Mouse (Mus musculus) c-Kit-negative CD71-positive TER-119-positive erythroid progenitor cells, embryonic 14.5 days (primary cell): ENCODE data around the gene Asb4.
"Not testable (repeated sequence)": the region's sequence is repeated elsewhere in the genome, so short reads cannot be mapped to it uniquely, and the experiment has no call there.

Experiments
- DNase-seq: peaks from one replicate; pipeline ENCODE4 v3.0.0-alpha.2; 2013; ENCODE audit warnings: low read depth, low spot score

Asb4 gene

GRCm38 (mm10) chr6:5383336-5384177, at the start of gene Asb4:
TSS of gene Asb4 (plus strand) at chr6:5383386.
- no peak for DNase-seq

- DNase-seq, result no peak
Measured at GRCm38 (mm10) chr6:5334021-5334420, 49.2 kb upstream of the Asb4 start.

- DNase-seq, result not testable (repeated sequence)
Measured at GRCm38 (mm10) chr6:5336016-5336415, 47.2 kb upstream of the Asb4 start.

GRCm38 (mm10) chr6:5338781-5339180, 44.4 kb upstream of the Asb4 start:
- not testable (repeated sequence) for DNase-seq

GRCm38 (mm10) chr6:5339283-5339682, 43.9 kb upstream of the Asb4 start:
- DNase-seq, result not testable (repeated sequence)

GRCm38 (mm10) chr6:5344255-5344654, 38.9 kb upstream of the Asb4 start:
- no peak for DNase-seq

- DNase-seq, result no peak
Measured at GRCm38 (mm10) chr6:5357873-5358272, 25.3 kb upstream of the Asb4 start.

- DNase-seq, result no peak
Measured at GRCm38 (mm10) chr6:5360402-5360801, 22.8 kb upstream of the Asb4 start.

- no peak for DNase-seq
Measured at GRCm38 (mm10) chr6:5361987-5362386, 21.2 kb upstream of the Asb4 start.

GRCm38 (mm10) chr6:5365845-5366244, 17.3 kb upstream of the Asb4 start:
- DNase-seq, result no peak

GRCm38 (mm10) chr6:5376884-5377283, 6.3 kb upstream of the Asb4 start:
- DNase-seq, result no peak

- DNase-seq, result no peak
Measured at GRCm38 (mm10) chr6:5379048-5379447, 4.1 kb upstream of the Asb4 start.

- DNase-seq, result no peak
Measured at GRCm38 (mm10) chr6:5379781-5380623, 3.2 kb upstream of the Asb4 start.

- no peak for DNase-seq
Measured at GRCm38 (mm10) chr6:5380624-5381252, 2.4 kb upstream of the Asb4 start.

GRCm38 (mm10) chr6:5381918-5382582, 1.1 kb upstream of the Asb4 start:
- no peak for DNase-seq

- peak; percentile 6 for DNase-seq
Measured at GRCm38 (mm10) chr6:5382583-5383215, 487 bp upstream of the Asb4 start.

- DNase-seq, result peak; percentile 31
Measured at GRCm38 (mm10) chr6:5384178-5384490, 948 bp downstream of the Asb4 start.

- no peak for DNase-seq
Measured at GRCm38 (mm10) chr6:5385161-5385640, 2.0 kb downstream of the Asb4 start.

- DNase-seq, result no peak
Measured at GRCm38 (mm10) chr6:5386486-5386885, 3.3 kb downstream of the Asb4 start.

- DNase-seq, result no peak
Measured at GRCm38 (mm10) chr6:5387396-5387795, 4.2 kb downstream of the Asb4 start.

GRCm38 (mm10) chr6:5390298-5390697, 7.1 kb downstream of the Asb4 start:
- DNase-seq, result no peak
